Mouse (Mus musculus) limb, embryonic 10.5 days (tissue): ENCODE measurements around the gene Fam83f. TPM values are rescaled to one million over a fixed set of nuclear protein-coding genes. Genes with fewer than 3 reads are reported as not detected.

ENCODE experiments used
- DNase-seq: peaks from one replicate; pipeline ENCODE4 v3.0.0-alpha.2; 2017; ENCODE audit warnings: low spot score
- H3K27ac ChIP-seq: fragments of 300-500 bp; sonication (generic); 2 replicates; pipeline ENCODE4 v1.5.1; 2016; ENCODE audit warnings: mild to moderate bottlenecking
- H3K27me3 ChIP-seq: fragments of 300-500 bp; sonication (generic); 2 replicates; pipeline ENCODE4 v1.6.1; 2016; ENCODE audit warnings: low read depth, mild to moderate bottlenecking; ENCODE audit not compliant: poor library complexity, severe bottlenecking
- H3K36me3 ChIP-seq: fragments of 300-500 bp; sonication (generic); 2 replicates; pipeline ENCODE4 v1.6.1; 2016; ENCODE audit warnings: mild to moderate bottlenecking, moderate library complexity
- H3K4me1 ChIP-seq: fragments of 300-500 bp; sonication (generic); 2 replicates; pipeline ENCODE4 v1.6.1; 2016
- H3K4me3 ChIP-seq: fragments of 300-500 bp; sonication (generic); 2 replicates; pipeline ENCODE4 v1.5.1; 2016; ENCODE audit warnings: mild to moderate bottlenecking, moderate library complexity
- H3K9me3 ChIP-seq: fragments of 300-500 bp; sonication (generic); replicated peaks from 2 replicates; pipeline ENCODE4 v1.6.1; 2016; ENCODE audit warnings: mild to moderate bottlenecking
- WGBS: fragments of 180-500 bp; shearing (Covaris S2); methylation state at CpG from one replicate; pipeline ENCODE4 v1.1.7; 2016; 5-methylcytosine and 5-hydroxymethylcytosine counted together
- polyA plus RNA-seq: library from polyadenylated mRNA; unstranded; fragments of >200 nt; fragmentation: Nextera tagmentation; extraction: Ambion mirVana; gene quantifications from 2 replicates; pipeline ENCODE4 v1.2.1, GENCODE M21; 2016

Fam83f gene
- polyA plus RNA-seq, 1 experiment from 2014 or later: 1.2 TPM

- Histone ChIP-seq H3K4me1 (peaks cover 20% of the 10 kb centered on the region), H3K4me3 (no peak overlapping the region), H3K27ac (no peak overlapping the region), H3K36me3 (no peaks in the 10 kb centered on the region), H3K27me3 (no peaks in the 10 kb centered on the region; the same call in 1 of the 2 replicates), H3K9me3 (no peaks in the 10 kb centered on the region)
- DNase-seq: no peak
- WGBS: 76% methylated on average over 8 of the region's 8 CpGs
These were observed 30.0 kb downstream of the Fam83f start for GRCm38 (mm10) chr15:80701481-80702257.

- DNase-seq: no peak
- no peaks in the 10 kb centered on the region for H3K9me3 ChIP-seq
- H3K27ac ChIP-seq: no peak overlapping the region
- no peak overlapping the region for H3K4me3 ChIP-seq
- peaks cover 23% of the 10 kb centered on the region for H3K4me1 ChIP-seq
- H3K36me3 ChIP-seq: no peaks in the 10 kb centered on the region
- H3K27me3 ChIP-seq: no peaks in the 10 kb centered on the region
- 87% methylated on average over 5 of the region's 5 CpGs for WGBS
These were observed 31.3 kb downstream of the Fam83f start for GRCm38 (mm10) chr15:80702910-80703309.

- Histone ChIP-seq H3K27ac (no peak overlapping the region), H3K4me1 (peaks cover 17% of the 10 kb centered on the region), H3K27me3 (no peaks in the 10 kb centered on the region), H3K9me3 (no peaks in the 10 kb centered on the region), H3K4me3 (no peak overlapping the region), H3K36me3 (no peaks in the 10 kb centered on the region)
- DNase-seq: no peak
- 77% methylated on average over 2 of the region's 2 CpGs for WGBS
These were observed 31.8 kb downstream of the Fam83f start for GRCm38 (mm10) chr15:80703495-80703894.

DNA sequence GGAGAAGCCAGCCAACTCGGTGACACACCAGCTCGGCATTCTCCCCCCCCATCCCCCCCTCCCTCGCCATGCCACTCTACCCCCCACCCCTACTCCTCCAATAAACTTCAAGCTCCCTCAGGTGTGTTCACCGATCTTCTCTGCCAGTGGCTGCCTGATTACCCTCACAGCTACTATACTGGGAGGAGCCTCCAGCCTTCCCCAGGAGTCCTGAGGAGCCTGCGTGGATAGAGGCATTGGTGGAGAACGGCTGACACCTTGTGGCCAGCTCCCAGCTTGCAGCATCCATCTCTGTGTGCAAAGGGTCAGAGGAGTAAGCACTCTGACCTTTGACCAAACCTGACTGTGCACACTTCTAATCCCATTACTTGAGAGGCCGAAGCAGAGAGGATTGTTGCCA, 32.6 kb downstream of the Fam83f start:
- no peaks in the 10 kb centered on the region for H3K36me3 ChIP-seq
- H3K27me3 ChIP-seq: no peaks in the 10 kb centered on the region
- H3K27ac ChIP-seq: no peak overlapping the region
- H3K9me3 ChIP-seq: no peaks in the 10 kb centered on the region
- peaks cover 17% of the 10 kb centered on the region for H3K4me1 ChIP-seq
- H3K4me3 ChIP-seq: no peak overlapping the region
- DNase-seq: peak; percentile 87
- 5% methylated on average over 7 of the region's 7 CpGs for WGBS

GRCm38 (mm10) chr15:80705828-80706549, 34.3 kb downstream of the Fam83f start:
- no peaks in the 10 kb centered on the region for H3K9me3 ChIP-seq
- DNase-seq: peak; percentile 88
- WGBS: 28% methylated on average over 18 of the region's 18 CpGs
- peaks cover 17% of the 10 kb centered on the region for H3K4me1 ChIP-seq
- peak overlapping the region; percentile 71 for H3K27ac ChIP-seq
- H3K4me3 ChIP-seq: peak overlapping the region; percentile 39
- H3K27me3 ChIP-seq: no peaks in the 10 kb centered on the region
- no peaks in the 10 kb centered on the region for H3K36me3 ChIP-seq

DNA sequence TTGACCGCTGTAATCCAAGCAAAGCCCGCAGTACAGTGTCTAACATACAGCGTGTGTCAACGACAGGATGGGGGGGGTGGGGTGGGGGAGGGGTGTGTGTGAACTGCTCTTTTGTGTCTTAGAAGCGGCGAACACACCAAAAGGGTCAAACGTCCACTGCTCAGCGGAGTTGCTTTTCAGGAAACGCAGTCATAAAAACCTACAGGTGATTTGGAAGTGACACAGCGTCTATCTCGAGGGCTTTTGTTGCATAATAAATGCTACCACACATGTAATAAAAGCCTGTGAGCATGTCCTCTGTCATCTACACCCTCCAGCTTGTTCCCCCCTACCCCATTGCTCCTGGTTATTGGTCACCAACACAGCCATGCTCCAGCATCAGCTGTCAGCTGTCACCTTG, 34.9 kb downstream of the Fam83f start:
- 37% methylated on average over 11 of the region's 11 CpGs for WGBS
- no peaks in the 10 kb centered on the region for H3K27me3 ChIP-seq
- H3K36me3 ChIP-seq: no peaks in the 10 kb centered on the region
- no peak for DNase-seq
- H3K4me3 ChIP-seq: peak overlapping the region; percentile 39
- peak overlapping the region; percentile 71 for H3K27ac ChIP-seq
- H3K4me1 ChIP-seq: peaks cover 17% of the 10 kb centered on the region
- no peaks in the 10 kb centered on the region for H3K9me3 ChIP-seq

DNA sequence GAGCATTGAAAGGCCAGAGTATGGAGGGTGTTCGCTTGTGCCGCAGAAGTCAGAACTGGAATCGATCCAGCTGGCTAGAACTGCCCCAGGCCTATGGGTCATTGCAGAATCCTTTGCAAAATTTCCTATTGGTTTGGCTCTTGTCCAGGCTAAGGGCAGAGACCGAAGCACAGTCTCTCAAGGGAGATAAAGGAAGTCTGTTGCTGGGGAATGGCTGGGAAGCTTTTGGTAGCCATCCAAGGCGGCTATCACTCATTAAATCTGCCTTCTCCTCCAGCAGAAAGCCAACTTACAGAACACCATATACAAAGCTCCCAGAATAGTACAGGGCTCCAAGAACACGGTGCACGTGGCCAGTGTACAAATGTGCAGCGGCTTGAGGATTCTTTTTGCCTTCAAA, 35.4 kb downstream of the Fam83f start:
- WGBS: 90% methylated on average over 8 of the region's 8 CpGs
- DNase-seq: no peak
- peaks cover 22% of the 10 kb centered on the region for H3K4me1 ChIP-seq
- no peak overlapping the region for H3K27ac ChIP-seq
- no peaks in the 10 kb centered on the region for H3K27me3 ChIP-seq
- no peaks in the 10 kb centered on the region for H3K9me3 ChIP-seq
- no peaks in the 10 kb centered on the region for H3K36me3 ChIP-seq
- no peak overlapping the region for H3K4me3 ChIP-seq

- Histone ChIP-seq H3K27ac (no peak overlapping the region), H3K27me3 (no peaks in the 10 kb centered on the region), H3K36me3 (no peaks in the 10 kb centered on the region), H3K4me3 (no peak overlapping the region), H3K4me1 (peaks cover 24% of the 10 kb centered on the region), H3K9me3 (no peaks in the 10 kb centered on the region)
- WGBS: 68% methylated on average over 6 of the region's 6 CpGs
- no peak for DNase-seq
These were observed 37.9 kb downstream of the Fam83f start for GRCm38 (mm10) chr15:80709593-80709992.

DNA sequence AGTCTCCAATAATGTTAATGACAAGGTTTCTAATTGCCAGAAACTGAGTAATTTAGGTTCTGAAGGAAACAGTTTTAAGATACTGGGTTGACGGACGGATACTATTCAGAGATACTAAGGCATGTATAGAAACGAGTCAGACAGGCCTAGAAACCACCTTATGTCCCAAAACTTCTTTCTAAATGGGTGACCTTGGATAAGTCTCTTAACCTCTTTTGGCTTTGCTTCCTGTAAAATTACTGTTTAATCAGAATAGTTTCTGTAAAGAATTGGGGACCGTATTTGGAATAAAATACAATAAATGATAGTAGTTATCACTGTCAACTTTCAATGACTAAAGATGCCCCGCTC, 38.6 kb downstream of the Fam83f start:
- 12% methylated on average over 5 of the region's 5 CpGs for WGBS
- DNase-seq: no peak
- Histone ChIP-seq H3K9me3 (no peaks in the 10 kb centered on the region), H3K4me3 (peak overlapping the region; percentile 95), H3K27ac (peak overlapping the region; percentile 89; the same call in 1 of the 2 replicates), H3K4me1 (peaks cover 24% of the 10 kb centered on the region), H3K27me3 (no peaks in the 10 kb centered on the region), H3K36me3 (no peaks in the 10 kb centered on the region)

DNA sequence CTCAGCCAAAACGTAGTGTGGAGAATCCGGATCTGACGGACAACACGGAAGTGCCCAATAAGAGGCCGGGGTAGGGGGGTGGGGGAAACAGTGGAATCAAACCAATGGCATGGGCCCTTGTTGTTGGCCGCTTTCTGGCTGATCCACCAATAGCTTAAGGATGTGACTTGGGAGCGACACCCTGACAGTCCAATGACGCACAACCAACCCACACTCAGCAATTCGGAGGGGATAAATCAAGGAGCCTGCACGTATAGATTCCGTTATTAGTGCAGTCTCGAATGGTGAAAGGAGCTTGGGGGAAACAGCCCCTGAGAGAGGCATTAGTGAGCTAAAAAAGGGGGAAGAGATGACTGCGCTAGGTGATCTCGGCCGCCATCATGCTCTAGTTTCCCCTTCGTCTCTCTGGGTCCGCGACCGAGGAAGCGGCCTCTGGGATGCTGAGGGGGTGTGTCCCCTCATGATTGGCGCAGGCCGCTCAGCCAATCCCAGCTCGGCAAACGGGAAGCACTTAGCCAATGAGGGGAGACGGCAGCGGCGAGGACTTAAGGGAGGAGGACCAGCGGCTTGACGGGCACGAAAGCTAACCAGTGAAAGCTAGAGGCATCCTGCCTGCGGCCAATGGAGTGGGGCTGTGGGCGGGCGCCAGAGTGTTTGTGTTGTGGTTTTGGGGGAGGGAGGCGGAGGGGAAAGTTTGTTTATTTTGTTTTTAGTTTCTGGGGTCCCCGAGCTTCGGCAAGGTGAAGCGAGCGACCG, 39.1 kb downstream of the Fam83f start, which contains the start of gene Tnrc6b:
Gene Tnrc6b, plus strand, starts transcription at position 706 of the 756 bp plus-strand sequence.
- peak within 1 kb of the TSS; percentile 95 for H3K4me3 ChIP-seq
- H3K4me1 ChIP-seq: peaks cover 24% of the 10 kb centered on the region
- WGBS: under 1% methylated on average over 39 of the region's 39 CpGs
- H3K9me3 ChIP-seq: no peaks in the 10 kb centered on the region
- H3K27me3 ChIP-seq: no peaks in the 10 kb centered on the region
- peak within 1 kb of the TSS; percentile 89 for H3K27ac ChIP-seq
- peak; percentile 94 for DNase-seq
- no peaks in the 10 kb centered on the region for H3K36me3 ChIP-seq

GRCm38 (mm10) chr15:80711401-80712151, 39.9 kb downstream of the Fam83f start:
- peak; percentile 69 for DNase-seq
- H3K4me1 ChIP-seq: peaks cover 18% of the 10 kb centered on the region
- WGBS: 2% methylated on average over 86 of the region's 106 CpGs
- no peaks in the 10 kb centered on the region for H3K9me3 ChIP-seq
- no peaks in the 10 kb centered on the region for H3K36me3 ChIP-seq
- H3K27ac ChIP-seq: peak overlapping the region; percentile 89
- no peaks in the 10 kb centered on the region for H3K27me3 ChIP-seq
- H3K4me3 ChIP-seq: peak overlapping the region; percentile 95

DNA sequence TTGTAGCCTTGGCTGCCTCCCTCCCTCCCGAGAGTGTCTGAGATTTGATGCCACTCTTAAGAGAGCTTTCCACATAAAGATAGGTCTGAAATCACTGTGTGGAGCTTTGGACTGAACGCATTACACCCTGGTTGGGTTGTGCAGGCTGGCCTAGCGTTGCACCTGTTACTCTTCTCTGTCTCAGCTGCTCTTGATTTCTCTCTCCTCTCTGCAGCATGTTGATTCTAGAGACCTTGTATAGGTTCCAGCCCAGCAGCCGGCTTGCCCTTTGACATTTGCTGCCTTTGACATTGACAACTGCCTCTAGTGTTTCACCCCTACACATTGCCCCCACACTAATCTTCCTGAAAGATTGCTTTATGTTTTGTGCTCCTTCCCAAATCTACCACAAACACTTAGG, 42.7 kb downstream of the Fam83f start:
- peaks cover 7% of the 10 kb centered on the region for H3K4me1 ChIP-seq
- H3K27ac ChIP-seq: no peak overlapping the region
- no peak for DNase-seq
- H3K36me3 ChIP-seq: no peaks in the 10 kb centered on the region
- H3K9me3 ChIP-seq: no peaks in the 10 kb centered on the region
- H3K4me3 ChIP-seq: no peak overlapping the region
- H3K27me3 ChIP-seq: no peaks in the 10 kb centered on the region
- WGBS: 88% methylated on average over 4 of the region's 4 CpGs
